ENCODE assay signal across 11 mouse cellular contexts in the genomic region with DNA sequence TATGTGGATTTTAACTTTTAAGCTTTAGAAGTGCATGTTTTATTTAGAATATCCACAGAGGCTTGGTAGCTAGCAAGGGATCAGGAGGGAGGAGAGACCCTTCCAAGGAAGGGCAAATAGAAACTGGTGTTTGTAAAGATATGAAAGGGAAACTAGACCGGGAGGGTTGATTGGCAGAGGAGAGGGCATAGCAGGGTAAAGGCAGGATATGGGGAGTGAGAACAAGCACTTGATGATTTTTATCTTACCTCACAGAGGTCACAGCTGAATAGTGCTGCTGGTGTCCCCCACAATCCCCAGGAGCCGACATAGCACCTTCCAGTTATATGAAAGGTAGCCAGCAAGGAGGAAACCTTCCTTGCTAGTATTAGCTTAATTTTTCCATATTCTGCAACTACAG.
"Had no signal": no experiment of that assay in that cellular context is flagged by ENCODE, and none has a peak within 500 bp of the region (broad histone marks: within the 10 kb centered on the region; RNA-seq: fewer than 3 reads in every experiment).

No protein-coding gene starts in this region.

- H3K9me3 ChIP-seq: intestine, embryonic 15.5 days; limb, embryonic 12.5 days; lung, embryonic 15.5 days; midbrain, embryonic 10.5 days; midbrain, embryonic 15.5 days; neural tube, embryonic 13.5 days had no signal

- ATAC-seq: intestine, embryonic 15.5 days; midbrain, embryonic 15.5 days had no signal

- H3K27me3 ChIP-seq: intestine, embryonic 15.5 days; limb, embryonic 12.5 days; lung, embryonic 15.5 days; midbrain, embryonic 15.5 days; neural tube, embryonic 13.5 days had no signal

- H3K4me1 ChIP-seq: intestine, embryonic 15.5 days; limb, embryonic 12.5 days; midbrain, embryonic 10.5 days; midbrain, embryonic 15.5 days had no signal

- H3K4me2 ChIP-seq: intestine, embryonic 15.5 days; limb, embryonic 12.5 days; lung, embryonic 15.5 days; midbrain, embryonic 15.5 days; neural tube, embryonic 13.5 days had no signal

- H3K4me3 ChIP-seq: intestine, embryonic 15.5 days; layer of hippocampus, adult 2 months; limb, embryonic 12.5 days; lung, embryonic 15.5 days; midbrain, embryonic 10.5 days; midbrain, embryonic 15.5 days; neural tube, embryonic 13.5 days had no signal

- H3K9ac ChIP-seq: intestine, embryonic 15.5 days; limb, embryonic 12.5 days; lung, embryonic 15.5 days; midbrain, embryonic 15.5 days; neural tube, embryonic 13.5 days had no signal

- DNase-seq: kidney, adult 18-20 months; kidney, postnatal 10 days; kidney, postnatal 4 days; retina, postnatal 1 day had no signal

- H3K27ac ChIP-seq: intestine, embryonic 15.5 days; layer of hippocampus, adult 2 months; limb, embryonic 12.5 days; lung, embryonic 15.5 days; midbrain, embryonic 10.5 days; midbrain, embryonic 15.5 days; neural tube, embryonic 13.5 days had no signal

- H3K36me3 ChIP-seq: intestine, embryonic 15.5 days; limb, embryonic 12.5 days; lung, embryonic 15.5 days; midbrain, embryonic 10.5 days; midbrain, embryonic 15.5 days; neural tube, embryonic 13.5 days had no signal
